Mouse (Mus musculus) ovary, postnatal 36 days (tissue): Measurements from ENCODE around the gene Cacna1e.

Experiments used
- DNase-seq: peaks from one replicate; pipeline ENCODE4 v3.0.0; 2022; ENCODE audit warnings: low spot score, mixed read lengths

Gene Cacna1e

DNA sequence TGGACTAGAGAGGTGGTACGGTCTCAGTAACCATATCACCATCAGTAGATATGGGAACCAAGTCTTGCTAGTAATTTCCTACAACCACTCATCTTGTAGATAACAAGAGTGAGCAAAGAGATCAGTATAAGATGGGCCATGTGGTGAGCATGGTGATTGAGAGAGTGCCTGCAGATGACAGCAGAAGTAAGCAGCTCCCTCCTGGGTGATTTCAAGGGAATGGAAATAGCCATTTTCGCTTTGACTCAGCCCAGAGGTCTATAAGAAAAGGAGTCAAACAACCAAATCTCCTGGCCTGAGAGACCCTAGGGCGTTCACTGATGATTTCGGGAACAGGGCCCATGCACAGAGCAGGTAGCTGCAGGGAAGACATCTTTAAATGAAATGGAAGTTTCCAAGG is 45.0 kb downstream of the Cacna1e start:
- no peak for DNase-seq

DNA sequence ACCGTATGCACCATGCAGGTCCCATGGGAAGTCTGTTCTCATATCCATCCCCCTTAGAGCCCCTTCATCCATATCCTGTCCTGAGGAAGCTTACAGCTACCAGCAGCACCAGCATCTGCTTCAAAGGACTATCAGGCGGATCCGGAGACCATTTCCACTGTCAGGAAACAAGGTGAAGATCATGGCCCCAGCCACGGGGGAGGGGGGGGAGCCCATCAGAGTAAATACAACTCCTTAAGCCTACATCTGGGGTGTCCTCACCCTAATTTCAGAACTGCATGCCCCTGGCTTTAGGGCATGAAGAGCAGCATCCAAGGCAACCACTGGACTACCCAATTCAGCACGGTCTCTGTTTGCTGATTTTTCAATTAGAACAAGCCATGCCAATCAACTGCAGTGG is 47.8 kb downstream of the Cacna1e start:
- no peak for DNase-seq

DNA sequence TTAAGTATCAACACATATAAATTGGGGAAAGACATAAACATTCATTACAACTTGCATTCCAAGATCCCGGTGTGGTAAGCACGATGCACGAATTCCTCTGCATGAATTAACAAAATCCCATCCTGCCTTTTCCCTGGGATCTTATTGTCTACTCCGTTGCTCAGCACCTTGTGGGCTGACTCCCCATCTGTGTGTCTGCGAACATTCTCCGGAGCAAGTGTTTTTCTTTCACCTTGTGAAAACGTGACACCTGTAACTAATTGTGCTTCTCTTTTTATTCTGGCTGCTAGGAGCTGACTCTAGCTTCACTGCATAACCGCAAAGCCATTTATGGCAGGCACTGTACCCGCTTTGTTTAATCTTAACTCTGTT is 52.1 kb downstream of the Cacna1e start:
- no peak for DNase-seq

DNA sequence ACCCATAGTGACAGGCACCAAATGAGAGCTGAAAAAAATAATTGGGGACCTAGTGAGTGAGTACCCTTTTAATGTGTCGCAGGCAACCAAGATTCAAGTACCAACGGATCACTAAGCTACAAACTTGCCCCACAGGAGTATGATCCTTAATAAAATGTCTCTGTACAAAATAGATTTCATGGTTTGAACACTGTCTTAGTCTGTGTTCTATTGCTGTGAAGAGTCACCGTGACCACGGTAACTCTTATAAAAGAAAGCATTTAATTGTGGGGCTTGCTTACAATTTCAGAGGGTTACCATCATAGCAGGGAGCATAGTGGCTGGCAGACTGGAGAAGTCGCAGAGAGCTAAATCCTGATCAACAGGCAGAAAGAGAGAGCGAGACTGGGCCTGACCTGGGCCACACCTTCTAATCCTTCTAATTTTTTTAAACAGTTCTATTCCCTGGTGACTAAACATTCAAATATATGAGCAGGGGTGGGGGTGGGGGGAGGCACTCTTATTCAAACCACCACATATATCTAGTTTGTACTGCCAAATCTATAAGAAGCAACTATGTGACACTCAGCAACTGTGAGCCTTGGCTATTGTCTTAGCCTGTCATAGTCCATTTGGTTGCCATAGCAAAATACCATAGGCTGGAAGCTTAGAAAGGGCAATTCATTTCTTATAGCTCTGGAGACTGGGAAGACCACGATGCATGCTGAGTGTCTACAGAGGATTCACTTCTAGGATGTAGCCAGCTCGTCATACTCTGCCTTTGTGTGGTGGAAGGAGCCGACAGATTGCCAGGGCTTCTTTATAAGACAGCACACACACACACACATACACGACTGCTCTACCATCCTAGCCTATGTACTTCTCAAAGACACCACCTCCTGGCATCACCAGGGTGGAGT is 52.8 kb downstream of the Cacna1e start:
- DNase-seq: no peak

DNA sequence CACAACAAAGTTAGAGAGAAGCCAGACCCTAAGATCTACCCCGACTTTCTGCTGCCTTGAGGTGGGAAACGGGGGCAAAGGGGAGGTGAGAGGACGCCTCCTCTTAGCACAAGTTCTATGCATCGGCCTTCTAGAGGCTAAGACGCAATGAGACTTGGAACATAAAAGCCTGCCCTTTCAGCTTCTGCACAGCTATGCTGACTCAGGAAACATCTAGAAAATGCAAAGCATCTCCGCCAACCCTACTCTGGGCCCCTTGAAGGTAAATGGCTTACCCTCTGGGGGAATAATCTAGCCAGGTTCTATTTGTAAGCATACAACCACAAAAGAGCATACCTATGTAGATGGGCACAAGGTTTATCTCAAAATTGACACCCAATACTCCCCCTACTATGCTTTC is 54.2 kb downstream of the Cacna1e start:
- no peak for DNase-seq

DNA sequence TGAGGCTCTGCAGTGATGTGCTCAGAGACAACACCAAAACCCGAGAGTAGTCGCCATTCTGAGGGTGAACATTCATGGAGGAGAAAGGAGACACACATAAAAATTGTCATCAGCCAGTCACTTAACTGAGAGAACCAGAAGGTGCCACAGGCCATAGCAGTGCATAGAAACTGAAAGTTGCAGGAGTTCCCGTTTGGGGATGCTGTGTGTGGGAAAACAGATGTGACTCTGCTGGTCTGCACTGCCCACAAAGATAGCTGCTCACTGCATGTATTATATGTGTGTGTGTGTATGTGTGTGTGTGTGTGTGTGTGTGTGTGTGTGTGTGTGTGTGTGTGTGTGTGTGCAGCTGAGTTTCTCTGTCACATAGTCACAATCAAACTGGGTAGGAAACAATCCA is 61.2 kb downstream of the Cacna1e start:
- no peak for DNase-seq

DNA sequence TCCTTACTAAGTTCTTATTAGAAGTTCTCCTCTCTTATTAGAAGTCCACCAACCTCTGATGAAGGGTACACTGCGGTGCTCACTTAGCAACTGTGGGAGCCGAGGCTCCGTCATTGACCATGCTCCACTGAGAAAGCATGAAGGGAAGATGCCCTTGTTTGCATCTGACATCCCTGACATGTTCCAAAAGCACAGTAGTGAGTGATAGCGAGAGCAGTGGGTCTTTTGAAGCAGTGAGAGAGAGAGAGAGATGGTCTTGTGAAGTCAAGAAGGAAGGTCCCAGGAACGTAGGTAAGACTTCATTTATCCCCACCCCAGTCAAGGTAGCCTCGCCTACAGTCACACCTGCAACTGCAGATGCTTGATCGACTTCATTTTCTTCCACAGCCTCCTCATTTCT is 63.9 kb downstream of the Cacna1e start:
- DNase-seq: no peak

DNA sequence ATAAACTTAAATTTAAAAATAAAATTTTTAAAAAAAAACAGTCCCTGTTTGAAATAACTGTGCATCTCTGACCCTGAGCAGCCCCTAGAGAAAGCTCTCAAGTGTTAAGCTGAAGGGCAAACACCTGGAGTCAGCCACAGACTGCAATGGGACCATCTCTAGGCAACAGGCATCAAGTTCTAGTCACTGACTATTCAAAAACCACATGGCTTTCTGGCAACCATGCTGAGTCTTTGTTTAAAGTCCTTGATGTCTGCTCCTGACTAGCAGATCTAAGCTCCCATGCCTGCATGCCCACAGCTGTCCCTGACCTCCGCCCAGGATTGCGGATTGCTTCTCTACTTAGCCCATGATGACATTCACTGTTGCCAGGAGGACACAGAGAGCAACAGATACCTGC is 64.3 kb downstream of the Cacna1e start:
- no peak for DNase-seq

DNA sequence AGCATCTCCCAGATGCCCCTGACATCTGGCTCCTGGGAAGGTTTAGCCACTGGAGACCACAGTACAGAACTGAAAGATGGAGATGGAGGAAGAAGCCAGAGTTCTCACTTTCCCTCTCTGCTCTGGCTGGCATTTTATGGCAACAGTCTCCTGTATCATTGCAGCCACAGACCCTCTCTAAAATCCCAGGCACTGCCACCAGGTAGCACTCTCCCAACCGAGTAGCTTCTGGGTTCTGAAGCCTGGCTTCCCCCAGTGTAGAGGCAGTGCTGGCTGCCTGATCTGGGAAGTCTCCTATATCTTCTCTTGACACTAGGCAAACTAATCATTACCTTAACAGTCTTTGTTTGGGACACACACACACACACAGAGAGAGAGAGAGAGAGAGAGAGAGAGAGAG is 65.6 kb downstream of the Cacna1e start:
- DNase-seq: no peak

DNA sequence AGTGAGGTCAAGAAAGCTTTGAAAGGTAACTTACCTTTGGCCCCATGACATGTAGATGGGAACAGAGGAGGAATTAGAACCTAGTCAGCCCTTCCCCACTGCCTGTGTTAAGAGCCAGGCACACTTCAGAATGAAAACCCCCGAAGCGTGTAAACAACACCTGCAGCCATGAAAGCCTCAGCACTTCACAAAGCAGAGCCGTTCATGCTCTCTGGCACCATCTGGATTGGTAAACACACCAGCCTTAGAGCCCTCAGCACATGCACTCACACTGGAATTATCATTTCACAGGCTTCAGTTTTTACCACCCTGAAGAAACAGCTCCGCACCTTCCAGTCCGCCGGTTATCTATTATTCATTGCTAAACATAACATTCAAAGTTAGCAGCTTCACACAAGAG is 67.5 kb downstream of the Cacna1e start:
- no peak for DNase-seq

DNA sequence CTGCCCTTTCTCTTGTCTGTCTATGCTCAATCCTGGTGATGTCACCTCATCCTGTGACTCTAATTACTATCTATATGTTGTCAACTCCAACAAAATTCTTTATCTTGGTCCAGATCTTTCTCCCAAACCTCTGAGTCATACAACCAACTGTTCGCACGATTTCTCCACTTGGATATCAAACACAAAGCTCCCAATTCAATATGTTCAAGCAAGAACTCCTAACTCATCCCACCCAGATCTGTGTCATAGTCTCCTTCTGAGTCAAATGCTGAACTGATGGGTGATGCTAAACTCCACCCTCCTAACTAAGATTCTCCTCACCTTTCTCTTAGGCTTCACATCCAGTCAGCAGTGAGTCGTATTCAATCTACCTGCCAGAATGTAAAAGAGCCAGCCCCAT is 68.0 kb downstream of the Cacna1e start:
- DNase-seq: no peak

DNA sequence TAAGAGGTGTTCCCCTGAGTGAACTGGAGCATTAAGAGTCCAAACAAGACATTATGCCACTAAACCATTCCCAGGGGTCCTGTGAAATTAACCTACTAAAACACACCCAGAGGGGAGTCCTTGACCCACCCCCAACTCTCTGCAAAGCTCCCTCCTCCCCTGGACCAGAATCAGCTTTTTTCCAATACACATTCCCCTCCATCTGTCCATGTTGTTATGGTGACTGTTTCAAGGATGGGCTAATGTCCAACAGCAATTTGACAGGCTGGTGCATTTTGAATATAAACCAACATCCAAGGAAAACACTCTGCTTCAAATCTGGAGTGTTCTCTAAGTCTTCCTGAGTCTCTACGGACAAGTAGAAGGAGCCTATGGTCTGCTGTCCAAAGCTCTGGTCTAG is 78.6 kb downstream of the Cacna1e start:
- no peak for DNase-seq

DNA sequence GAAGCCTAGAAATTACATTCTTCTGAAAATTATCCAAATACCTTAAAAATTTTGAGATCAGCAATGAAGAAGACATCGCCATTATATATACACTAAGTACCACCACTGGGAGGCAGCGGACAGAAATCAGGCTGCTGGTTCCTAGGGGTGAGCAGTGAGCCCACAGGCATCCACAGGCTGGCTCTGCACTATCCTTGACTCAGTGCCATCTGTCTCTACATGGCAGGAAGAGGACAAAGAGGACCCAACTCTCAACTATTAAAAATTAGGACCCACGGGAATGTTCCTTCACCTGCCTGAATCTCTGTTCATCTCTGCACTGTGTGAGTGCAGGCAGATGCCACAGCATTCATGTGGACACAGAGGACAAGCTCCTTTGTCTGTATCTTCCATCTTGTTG is 79.3 kb downstream of the Cacna1e start:
- DNase-seq: no peak

DNA sequence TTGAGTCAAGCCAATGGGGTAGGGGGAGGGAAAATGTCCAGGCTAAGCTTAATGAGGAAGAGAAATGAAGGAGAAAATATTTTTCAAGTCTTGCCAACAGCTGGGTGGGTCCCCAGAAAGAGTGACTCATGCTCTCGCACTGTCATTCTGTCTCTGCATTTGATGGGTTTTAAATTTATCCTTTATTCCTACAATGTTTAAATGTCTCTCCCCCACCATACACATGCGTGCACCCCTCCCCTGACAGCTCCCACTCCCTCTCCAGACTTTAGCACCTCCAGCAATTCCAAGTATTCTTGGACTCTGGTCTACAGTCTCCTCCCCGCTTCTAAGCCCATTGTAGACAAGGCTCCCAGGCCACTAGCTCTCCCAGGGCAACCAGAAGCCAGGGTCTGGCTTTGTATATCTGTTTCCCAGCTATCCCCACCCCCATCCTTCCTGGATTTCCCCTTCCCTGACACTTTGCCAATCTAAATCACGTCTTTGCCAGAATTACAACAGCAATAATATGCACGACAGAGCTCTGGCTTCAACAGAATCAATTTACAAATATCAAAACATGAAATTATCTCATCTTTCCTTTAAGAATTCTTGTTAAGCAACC is 81.9 kb downstream of the Cacna1e start:
- DNase-seq: no peak

DNA sequence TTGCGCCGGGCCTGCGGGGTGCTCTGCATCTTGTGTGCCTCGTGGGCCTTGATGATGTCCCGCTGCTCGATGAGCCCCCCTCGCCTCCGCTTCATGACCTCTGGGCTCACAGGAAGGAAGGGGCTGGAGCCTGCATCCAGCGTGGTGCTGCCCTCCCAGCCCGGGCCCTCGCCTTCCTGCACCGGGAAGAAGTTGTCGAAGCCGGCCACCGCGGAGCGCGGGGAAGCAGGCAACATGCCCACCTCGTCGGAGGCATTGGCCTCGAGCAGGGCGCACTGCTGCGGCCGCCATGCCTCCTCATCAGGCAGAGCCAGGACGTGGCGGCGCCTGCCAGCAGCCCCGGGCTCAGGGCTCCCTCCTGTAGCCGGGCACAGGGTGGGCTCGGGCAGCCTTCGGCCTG is 85.0 kb downstream of the Cacna1e start:
- DNase-seq: no peak

DNA sequence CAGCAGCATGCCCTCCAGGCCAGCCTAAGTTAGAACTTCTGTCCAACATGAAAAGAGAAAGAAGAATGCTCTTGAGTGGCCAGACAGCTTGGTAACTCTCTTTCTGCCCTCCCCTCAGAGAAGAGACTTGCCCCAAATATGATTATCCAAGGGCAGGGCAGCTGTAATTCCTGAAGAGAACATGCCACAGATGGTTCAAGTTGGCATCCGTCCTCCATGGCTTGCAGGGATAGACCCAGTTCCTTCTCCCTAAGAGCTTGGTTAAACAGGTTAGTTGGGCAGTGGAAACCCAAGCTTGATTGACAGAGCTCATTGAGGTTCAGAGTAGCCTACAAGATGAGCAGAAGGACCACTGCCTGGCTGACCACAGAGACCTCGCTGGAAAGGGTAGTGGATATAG is 85.5 kb downstream of the Cacna1e start:
- DNase-seq: no peak

DNA sequence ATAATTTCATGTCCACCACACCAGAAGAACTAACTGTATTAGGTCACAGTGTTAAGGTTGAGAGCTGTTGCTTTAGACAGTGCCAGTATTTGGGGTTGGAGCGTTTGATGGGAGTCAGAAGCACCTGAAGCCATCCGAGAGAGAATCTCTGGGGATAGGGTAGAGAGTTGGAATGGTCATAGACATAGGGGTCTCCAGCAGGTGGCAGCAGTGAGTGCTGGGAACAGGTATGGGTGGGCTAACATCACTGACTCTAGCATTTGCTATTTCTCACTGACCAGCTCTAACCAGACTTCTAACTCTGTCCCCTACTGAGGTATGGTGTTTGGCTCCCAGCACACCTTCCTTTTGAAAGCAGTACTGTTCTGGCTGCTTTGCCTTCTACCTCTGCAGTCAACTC is 87.6 kb downstream of the Cacna1e start:
- DNase-seq: peak; percentile 25

DNA sequence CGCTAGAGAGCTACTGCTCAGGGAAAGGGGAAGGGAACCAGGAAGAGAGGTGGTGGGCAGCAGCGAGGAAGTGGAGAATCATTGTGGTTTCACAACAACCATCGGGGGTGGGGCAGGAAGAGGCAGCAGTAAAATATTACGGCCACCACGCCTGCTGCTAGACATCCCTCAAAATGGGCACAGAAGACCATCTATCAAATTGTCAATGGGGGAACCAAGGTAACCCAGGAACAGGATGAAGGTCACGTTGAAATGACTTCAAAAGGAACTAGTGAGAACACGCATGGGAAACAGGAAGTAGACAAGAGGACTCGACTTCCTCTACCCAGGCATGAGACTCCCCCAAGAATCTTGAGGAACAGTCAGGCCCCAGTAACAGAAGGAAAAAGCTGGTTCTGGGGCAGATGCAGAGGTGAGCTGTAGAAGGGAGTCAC is 89.8 kb downstream of the Cacna1e start:
- DNase-seq: no peak

DNA sequence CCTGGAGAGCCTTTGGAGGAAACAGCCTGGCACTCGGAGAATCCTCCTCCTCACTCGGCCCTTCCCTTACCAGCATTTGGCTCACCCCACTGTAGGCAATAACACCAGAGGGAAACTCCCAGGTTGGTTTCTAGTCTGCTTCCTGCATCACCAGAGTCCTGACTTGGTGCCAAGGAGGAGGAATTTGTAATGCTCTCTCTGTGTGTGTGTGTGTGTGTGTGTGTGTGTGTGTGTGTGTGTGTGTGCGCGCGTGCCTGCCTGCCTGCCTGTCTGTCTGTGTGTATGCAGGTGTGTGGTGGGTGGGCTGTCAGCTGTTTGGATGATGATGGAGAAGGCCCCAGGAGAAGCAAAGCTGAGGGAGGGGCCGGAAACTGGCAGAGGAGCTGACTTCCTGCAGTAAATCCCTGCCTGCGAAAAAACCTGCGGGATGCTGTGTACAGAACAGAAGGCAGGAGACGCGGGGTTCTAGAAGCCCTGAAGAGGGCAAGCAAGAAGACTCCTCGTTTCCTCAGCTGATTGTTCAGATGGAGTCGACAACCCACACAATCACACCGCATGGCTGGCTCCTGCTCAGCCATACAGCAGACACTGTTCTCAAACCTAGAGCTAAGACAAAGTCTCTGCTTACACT is 92.6 kb downstream of the Cacna1e start:
- no peak for DNase-seq

DNA sequence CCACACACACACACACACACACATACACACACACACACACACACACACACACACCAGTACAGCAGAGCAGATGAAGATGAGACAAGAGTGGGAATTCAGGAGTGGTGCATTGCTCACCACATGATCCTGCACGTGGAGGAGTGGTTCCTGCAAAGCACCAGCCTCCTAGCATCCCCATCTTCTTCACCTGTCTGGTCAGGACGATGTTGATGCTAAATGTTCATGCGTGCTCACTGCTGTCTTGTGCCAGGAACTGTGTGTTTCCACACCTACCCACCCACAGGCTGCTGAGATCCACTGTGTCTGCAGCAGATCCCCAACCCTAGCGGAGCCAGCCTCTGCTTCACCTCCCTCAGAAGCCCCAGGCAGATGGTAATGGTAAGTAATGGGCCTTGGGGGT is 95.8 kb downstream of the Cacna1e start:
- DNase-seq: no peak

DNA sequence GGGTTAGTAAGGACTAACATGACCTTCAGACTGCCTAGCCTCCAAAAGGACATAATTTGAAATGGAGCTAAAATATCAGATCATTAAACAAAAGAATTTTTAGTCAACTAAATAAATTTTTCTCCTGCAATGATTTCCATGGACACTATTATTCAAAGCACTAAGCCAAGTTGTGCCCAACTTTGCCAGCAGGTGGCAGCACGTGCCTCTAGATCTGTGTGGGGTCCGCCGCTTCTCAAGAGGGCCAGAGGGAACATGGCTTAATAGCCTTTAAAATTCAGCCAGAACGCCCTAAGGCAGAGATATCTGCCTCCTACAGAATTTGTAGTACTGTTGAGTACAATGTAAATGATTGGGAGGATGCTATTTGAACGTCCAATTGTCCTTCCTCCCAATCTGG is 96.2 kb downstream of the Cacna1e start:
- DNase-seq: peak; percentile 68

DNA sequence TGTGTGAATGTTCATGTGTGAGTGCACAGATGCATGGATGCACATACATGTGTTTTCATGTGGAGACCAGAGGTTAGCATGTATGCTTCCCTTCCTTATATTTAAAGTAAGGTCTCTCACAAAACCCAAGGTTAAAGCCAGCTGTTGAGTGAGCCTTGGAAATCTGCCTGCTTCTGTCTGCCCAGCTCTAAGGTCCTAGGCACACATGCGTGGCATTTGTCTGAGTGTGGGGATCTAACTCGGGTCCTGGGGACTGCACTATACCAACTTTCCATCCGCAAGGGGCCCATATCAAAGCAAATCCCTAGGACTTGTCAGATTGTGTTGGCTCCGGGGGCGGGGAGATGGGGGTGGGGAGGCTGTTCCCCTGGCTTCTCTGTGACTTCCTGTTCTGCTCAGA is 96.9 kb downstream of the Cacna1e start:
- no peak for DNase-seq

DNA sequence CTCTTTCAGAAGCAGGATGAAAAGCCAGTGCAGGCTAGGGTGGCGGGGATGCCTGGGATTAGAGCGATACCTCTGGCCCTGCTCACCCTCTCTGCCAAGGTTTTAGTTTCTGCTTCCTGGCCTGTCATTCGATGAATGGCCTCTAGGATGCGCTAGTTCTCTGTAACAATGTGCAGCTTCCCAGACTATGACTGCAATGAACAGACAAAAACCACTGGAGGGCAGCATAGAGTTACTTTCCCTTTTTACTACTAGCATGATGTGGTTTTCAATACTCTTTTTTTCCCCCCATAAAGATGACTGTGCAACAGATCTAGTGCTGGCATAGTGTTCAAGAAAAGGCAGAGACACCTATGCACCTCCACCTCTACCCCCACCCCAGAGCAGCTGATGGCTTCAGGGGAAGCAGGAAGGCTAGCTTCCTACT is 98.0 kb downstream of the Cacna1e start:
- peak; percentile 66 for DNase-seq
